ENCODE assay signal across 26 mouse cellular contexts in the genomic region with DNA sequence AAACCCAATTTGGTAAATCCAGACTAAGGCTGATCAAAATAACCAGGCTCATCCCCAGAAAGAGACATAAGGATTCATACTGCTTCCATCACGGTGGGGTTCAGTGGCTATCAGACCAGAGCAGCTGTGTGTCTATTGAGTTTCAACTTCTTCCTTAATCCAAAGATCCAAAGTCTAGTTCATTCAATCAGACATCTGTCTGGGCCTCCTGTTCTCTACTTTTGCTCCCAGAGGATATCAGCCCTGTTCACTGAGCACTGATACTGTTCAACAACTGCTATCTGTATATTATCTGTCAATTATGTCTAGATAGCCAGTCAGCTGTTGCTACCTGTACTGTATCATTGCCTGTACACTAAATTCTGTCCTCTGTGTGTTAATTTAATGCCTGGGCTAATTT.
"Had no signal": no experiment of that assay in that cellular context is flagged by ENCODE, and none has a peak within 500 bp of the region (broad histone marks: within the 10 kb centered on the region; RNA-seq: fewer than 3 reads in every experiment).

No protein-coding gene starts in this region.

- DNase-seq: gastrocnemius, postnatal 14 days; gastrocnemius, postnatal 36 days; heart, adult 11 months; heart, adult 2 months; heart, postnatal 14 days; heart, postnatal 36 days; kidney, adult 18-20 months; kidney, adult 8-10 months; kidney, postnatal 10 days; kidney, postnatal 25 days; kidney, postnatal 4 days; liver; liver, embryonic 13.5 days; liver, postnatal 0 days had no signal

- H3K4me3 ChIP-seq: heart, adult 2 months; heart, embryonic 13.5 days; heart, embryonic 15.5 days; hindbrain, embryonic 13.5 days; hindbrain, embryonic 15.5 days; layer of hippocampus, adult 2 months; left cerebral cortex, adult 2 months; limb, embryonic 10.5 days; limb, embryonic 12.5 days; liver, embryonic 13.5 days; liver, embryonic 15.5 days had no signal

- H3K27ac ChIP-seq: heart, adult 2 months; heart, embryonic 13.5 days; heart, embryonic 15.5 days; hindbrain, embryonic 13.5 days; hindbrain, embryonic 15.5 days; hindbrain, postnatal 0 days; layer of hippocampus, adult 2 months; left cerebral cortex, adult 2 months; limb, embryonic 10.5 days; limb, embryonic 12.5 days; liver, embryonic 13.5 days; liver, embryonic 15.5 days had no signal

- H3K9me3 ChIP-seq: heart, embryonic 13.5 days; heart, embryonic 15.5 days; hindbrain, embryonic 13.5 days; hindbrain, embryonic 15.5 days; limb, embryonic 10.5 days; limb, embryonic 12.5 days; liver, embryonic 13.5 days; liver, embryonic 15.5 days had no signal

- H3K27me3 ChIP-seq: heart, embryonic 13.5 days; heart, embryonic 15.5 days; hindbrain, embryonic 13.5 days; hindbrain, embryonic 15.5 days; limb, embryonic 12.5 days; liver, embryonic 13.5 days; liver, embryonic 15.5 days had no signal

- H3K4me1 ChIP-seq: heart, embryonic 13.5 days; heart, embryonic 15.5 days; limb, embryonic 12.5 days; liver, embryonic 13.5 days; liver, embryonic 15.5 days had no signal

- H3K4me2 ChIP-seq: heart, embryonic 11.5 days; heart, embryonic 13.5 days; heart, embryonic 15.5 days; hindbrain, embryonic 13.5 days; hindbrain, embryonic 15.5 days; limb, embryonic 12.5 days; liver, embryonic 11.5 days; liver, embryonic 13.5 days; liver, embryonic 15.5 days had no signal

- H3K9ac ChIP-seq: heart, embryonic 13.5 days; heart, embryonic 15.5 days; hindbrain, embryonic 13.5 days; hindbrain, embryonic 15.5 days; limb, embryonic 12.5 days; liver, embryonic 13.5 days; liver, embryonic 15.5 days; liver, postnatal 0 days had no signal

- ATAC-seq: hindbrain, postnatal 0 days; liver, postnatal 0 days had no signal

- H3K36me3 ChIP-seq: heart, embryonic 13.5 days; heart, embryonic 15.5 days; hindbrain, embryonic 13.5 days; hindbrain, embryonic 15.5 days; limb, embryonic 10.5 days; limb, embryonic 12.5 days; liver, embryonic 13.5 days; liver, embryonic 15.5 days had no signal
